Mouse (Mus musculus) heart, embryonic 12.5 days (tissue): ENCODE results near the gene Gdf5. TPM values are rescaled to one million over a fixed set of nuclear protein-coding genes. Genes with fewer than 3 reads are reported as not detected.
"Not testable (repeated sequence)": the region's sequence is repeated elsewhere in the genome, so short reads cannot be mapped to it uniquely, and the experiment has no call there.

Source experiments
- ATAC-seq: fragments of 200-750 bp; cut with Nextera tagmentation; 2 replicates; pipeline ENCODE4 v1.8.0; 2017; ENCODE audit warnings: moderate TSS enrichment, moderate library complexity; ENCODE audit not compliant: insufficient number of reproducible peaks, low FRiP score
- H3K27ac ChIP-seq: fragments of 300-500 bp; sonication (generic); 2 replicates; pipeline ENCODE4 v1.5.1; 2016; ENCODE audit warnings: mild to moderate bottlenecking, moderate library complexity; ENCODE audit not compliant: poor library complexity, severe bottlenecking
- H3K27me3 ChIP-seq: fragments of 300-500 bp; sonication (generic); replicated peaks from 2 replicates; pipeline ENCODE4 v1.6.1; 2016; ENCODE audit warnings: mild to moderate bottlenecking, moderate library complexity
- H3K36me3 ChIP-seq: fragments of 300-500 bp; sonication (generic); 2 replicates; pipeline ENCODE4 v1.6.1; 2016; ENCODE audit warnings: mild to moderate bottlenecking, moderate library complexity
- H3K4me1 ChIP-seq: fragments of 300-500 bp; sonication (generic); replicated peaks from 2 replicates; pipeline ENCODE4 v1.6.1; 2016; ENCODE audit warnings: mild to moderate bottlenecking
- H3K4me2 ChIP-seq: fragments of 300-500 bp; sonication (generic); 2 replicates; pipeline ENCODE4 v1.6.1; 2016; ENCODE audit warnings: mild to moderate bottlenecking, moderate library complexity
- H3K4me3 ChIP-seq: fragments of 300-500 bp; sonication (generic); 2 replicates; pipeline ENCODE4 v1.5.1; 2016; ENCODE audit warnings: mild to moderate bottlenecking
- H3K9ac ChIP-seq: fragments of 300-500 bp; sonication (generic); 2 replicates; pipeline ENCODE4 v1.6.1; 2016; ENCODE audit warnings: mild to moderate bottlenecking, moderate library complexity
- H3K9me3 ChIP-seq: fragments of 300-500 bp; sonication (generic); replicated peaks from 2 replicates; pipeline ENCODE4 v1.6.1; 2016; ENCODE audit warnings: mild to moderate bottlenecking, moderate library complexity
- WGBS: fragments of 180-500 bp; shearing (Covaris S2); methylation state at CpG from one replicate; pipeline ENCODE4 v1.1.7; 2016; 5-methylcytosine and 5-hydroxymethylcytosine counted together
- polyA plus RNA-seq: library from polyadenylated mRNA; unstranded; fragments of >200 nt; fragmentation: Nextera tagmentation; extraction: Ambion mirVana; gene quantifications from 2 replicates; pipeline ENCODE4 v1.2.1, GENCODE M21; 2016

Gdf5 gene
- polyA plus RNA-seq, 1 experiment from 2014 or later, result 0.42 TPM

DNA sequence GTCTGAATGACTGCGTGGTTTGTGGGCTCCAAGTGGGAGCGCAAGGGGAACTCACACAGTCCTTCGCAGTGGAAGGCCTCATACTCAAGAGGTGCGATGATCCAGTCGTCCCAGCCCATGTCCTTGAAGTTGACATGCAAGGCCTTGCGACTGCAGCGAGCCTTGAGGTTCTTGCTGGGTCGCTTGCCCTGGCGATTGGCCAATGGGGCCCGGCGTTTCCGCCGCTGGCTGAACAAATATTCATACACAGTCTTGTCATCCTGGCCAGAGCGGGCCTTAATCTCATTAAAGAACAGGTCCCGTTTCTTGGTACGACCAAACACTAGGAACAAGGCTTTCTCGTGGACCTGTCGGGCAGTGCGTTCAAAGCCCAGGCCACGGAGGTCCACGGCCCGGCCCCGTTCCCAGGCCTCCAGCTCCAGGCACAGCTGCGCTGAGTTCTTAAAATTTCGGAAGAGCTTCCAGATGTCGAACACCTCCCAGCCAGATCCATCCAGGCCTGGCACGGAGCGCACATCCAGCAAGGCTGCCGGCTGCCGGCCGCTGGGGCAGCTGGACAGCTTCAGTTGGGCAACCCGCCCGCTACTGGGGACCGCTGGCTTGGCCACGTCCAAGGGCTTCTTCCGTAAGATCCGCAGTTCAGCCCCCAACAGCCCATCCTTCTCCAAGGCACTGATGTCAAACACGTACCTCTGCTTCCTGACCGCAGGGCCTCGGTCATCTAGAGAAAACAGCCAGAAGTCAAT, 3.3 kb downstream of the Gdf5 start:
- Histone ChIP-seq H3K4me3 (no peak overlapping the region), H3K4me2 (no peak overlapping the region), H3K36me3 (no peaks in the 10 kb centered on the region), H3K9me3 (no peaks in the 10 kb centered on the region), H3K9ac (no peak overlapping the region), H3K27ac (no peak overlapping the region), H3K4me1 (peaks cover 17% of the 10 kb centered on the region), H3K27me3 (peaks cover 15% of the 10 kb centered on the region; the same call in 1 of the 2 replicates)
- no peak for ATAC-seq
- 87% methylated on average over 40 of the region's 40 CpGs for WGBS

GRCm38 (mm10) chr2:155940681-155941080, 4.5 kb downstream of the Gdf5 start, which contains the start of gene Gm15557:
Gene Gm15557, plus strand, starts transcription at chr2:155940728.
- H3K4me2 ChIP-seq, result no peak within 1 kb of the TSS
- no peaks in the 10 kb centered on the region for H3K9me3 ChIP-seq
- no peak within 1 kb of the TSS for H3K27ac ChIP-seq
- no peak within 1 kb of the TSS for H3K9ac ChIP-seq
- H3K27me3 ChIP-seq, result 0 out of 2 replicates have a peak, but pooled peaks cover 14% of the 10 kb centered on the region
- H3K4me1 ChIP-seq, result peaks cover 17% of the 10 kb centered on the region
- ATAC-seq, result no peak
- WGBS, result 83% methylated on average over 3 of the region's 3 CpGs
- H3K36me3 ChIP-seq, result no peaks in the 10 kb centered on the region
- H3K4me3 ChIP-seq, result no peak within 1 kb of the TSS

DNA sequence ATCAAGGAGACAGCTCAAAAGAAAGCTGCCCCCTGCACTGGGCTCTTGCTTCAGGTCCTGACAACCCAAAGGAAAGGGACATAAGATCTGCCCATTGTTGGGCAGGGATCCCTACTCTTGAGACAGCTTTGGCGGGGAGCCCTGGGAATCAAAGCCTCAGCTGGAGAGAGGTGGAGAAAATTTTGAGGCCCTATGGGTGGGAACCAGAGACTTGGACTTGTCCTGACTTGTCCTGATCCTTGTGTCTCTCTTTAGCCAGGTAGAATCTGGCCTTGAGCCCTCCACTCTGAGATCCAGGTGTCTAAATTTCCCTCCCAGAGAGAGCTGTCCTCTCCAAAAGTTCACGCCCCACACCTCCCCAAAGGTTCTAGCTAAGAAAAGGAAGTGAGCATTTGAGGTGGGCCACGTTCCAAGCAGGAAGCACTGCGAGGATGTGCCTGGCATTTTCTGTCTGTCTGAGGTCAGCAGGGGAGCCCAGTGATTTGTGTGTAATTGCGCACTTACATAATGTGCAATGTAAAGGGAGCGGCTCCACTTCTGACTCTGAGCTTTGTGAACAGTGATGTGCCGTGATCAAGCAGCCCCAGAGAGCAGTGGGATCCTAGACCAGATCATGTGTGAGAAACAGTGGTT, 5.2 kb downstream of the Gdf5 start:
- H3K4me3 ChIP-seq, result no peak overlapping the region
- H3K27me3 ChIP-seq, result 0 out of 2 replicates have a peak, but pooled peaks cover 14% of the 10 kb centered on the region
- no peak for ATAC-seq
- no peak overlapping the region for H3K9ac ChIP-seq
- no peak overlapping the region for H3K27ac ChIP-seq
- H3K4me2 ChIP-seq, result no peak overlapping the region
- H3K9me3 ChIP-seq, result no peaks in the 10 kb centered on the region
- 67% methylated on average over 7 of the region's 7 CpGs for WGBS
- no peaks in the 10 kb centered on the region for H3K36me3 ChIP-seq
- peaks cover 16% of the 10 kb centered on the region for H3K4me1 ChIP-seq

GRCm38 (mm10) chr2:155929531-155930442, 15.4 kb downstream of the Gdf5 start, which contains the start of gene Uqcc1:
Gene Uqcc1, minus strand, starts transcription at chr2:155930310.
- Histone ChIP-seq H3K9me3 (0 out of 2 replicates have a peak, but pooled peaks cover 3% of the 10 kb centered on the region), H3K4me2 (peak within 1 kb of the TSS; percentile 76), H3K27me3 (no peaks in the 10 kb centered on the region), H3K36me3 (peaks cover 12% of the 10 kb centered on the region), H3K9ac (peak within 1 kb of the TSS; percentile 70), H3K4me3 (peak within 1 kb of the TSS; percentile 75), H3K4me1 (peaks cover 14% of the 10 kb centered on the region), H3K27ac (peak within 1 kb of the TSS; percentile 89)
- peak; percentile 89 for ATAC-seq
- under 1% methylated on average over 38 of the region's 38 CpGs for WGBS

DNA sequence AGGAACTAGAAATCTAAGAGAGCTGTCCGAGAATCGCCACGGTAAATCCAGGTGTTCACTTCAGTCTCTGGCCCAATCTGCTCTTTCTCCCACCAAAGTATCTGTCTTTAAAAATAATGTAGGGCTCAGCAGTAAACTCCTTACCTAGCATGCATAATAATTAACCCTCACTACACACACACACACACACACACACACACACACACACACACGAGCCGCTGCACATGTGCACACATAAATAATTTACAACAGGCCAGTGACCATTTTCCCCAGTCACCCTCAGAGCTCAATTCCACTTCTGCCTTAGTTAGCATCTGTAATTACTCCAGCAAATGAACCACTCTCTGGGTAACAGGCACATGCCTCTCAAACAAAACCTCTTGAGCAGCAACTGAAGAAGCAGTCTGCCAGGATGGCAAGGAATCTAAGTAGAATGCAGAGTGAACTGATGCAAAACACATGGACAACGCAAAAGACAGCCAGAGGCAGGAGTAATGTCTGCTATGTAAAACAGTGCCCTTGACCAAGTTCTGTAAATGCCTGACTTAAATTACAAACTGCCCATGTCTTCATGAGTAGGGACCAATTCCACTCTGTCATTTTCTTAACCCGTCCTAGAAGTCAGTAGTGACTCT, 16.3 kb downstream of the Gdf5 start:
- Histone ChIP-seq H3K9me3 (0 out of 2 replicates have a peak, but pooled peaks cover 3% of the 10 kb centered on the region), H3K4me3 (peak overlapping the region; percentile 75), H3K9ac (peak overlapping the region; percentile 70), H3K27ac (0 out of 2 replicates have a peak overlapping the region, but pooled peaks have one; percentile 89), H3K36me3 (peaks cover 21% of the 10 kb centered on the region), H3K4me2 (peak overlapping the region; percentile 76), H3K4me1 (peaks cover 14% of the 10 kb centered on the region), H3K27me3 (no peaks in the 10 kb centered on the region)
- ATAC-seq, result no peak
- 79% methylated on average over 7 of the region's 7 CpGs for WGBS

DNA sequence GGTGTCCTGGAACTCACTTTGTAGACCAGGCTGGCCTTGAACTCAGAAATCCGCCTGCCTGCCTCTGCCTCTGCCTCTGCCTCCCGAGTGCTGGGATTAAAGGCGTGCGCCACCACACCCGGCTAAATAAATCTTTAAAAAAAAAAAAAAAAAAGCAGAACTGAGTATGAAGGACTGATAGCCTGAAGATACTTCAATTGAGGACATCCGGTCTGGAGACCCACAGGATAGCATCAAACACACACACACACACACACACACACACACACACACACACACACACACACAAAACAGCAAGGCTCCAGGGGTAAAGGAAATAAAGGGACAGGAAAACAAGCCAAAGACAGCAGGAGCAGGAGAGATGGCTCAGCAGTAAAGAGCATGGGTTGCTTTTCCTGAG, 20.0 kb downstream of the Gdf5 start:
- H3K4me3 ChIP-seq, H3K9ac ChIP-seq, H3K4me1 ChIP-seq, H3K27ac ChIP-seq, ATAC-seq, H3K27me3 ChIP-seq, H3K9me3 ChIP-seq, H3K4me2 ChIP-seq: not testable (repeated sequence)
- H3K36me3 ChIP-seq, result peaks cover 37% of the 10 kb centered on the region
- 81% methylated on average over 5 of the region's 6 CpGs for WGBS

DNA sequence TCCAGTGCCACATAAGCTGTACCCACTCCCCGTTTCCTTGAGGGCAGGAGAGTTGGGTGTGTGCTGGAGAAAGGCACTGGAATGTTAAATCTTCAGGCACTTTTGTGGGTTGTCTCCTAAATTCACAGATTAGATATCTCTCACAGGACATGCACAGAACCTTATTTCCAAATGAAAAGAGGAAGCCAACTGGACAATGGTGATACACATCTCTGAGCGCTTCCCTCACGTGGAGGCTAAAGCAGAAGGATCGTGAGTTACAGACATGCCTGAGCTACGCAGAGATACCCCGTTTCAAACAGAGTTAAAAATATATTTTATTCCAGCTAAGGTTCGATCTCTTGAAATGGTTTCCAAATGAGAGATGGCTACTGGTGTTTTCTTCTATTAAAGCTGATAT, 22.0 kb downstream of the Gdf5 start:
- Histone ChIP-seq H3K4me2 (no peak overlapping the region), H3K9ac (no peak overlapping the region), H3K9me3 (0 out of 2 replicates have a peak, but pooled peaks cover 3% of the 10 kb centered on the region), H3K27me3 (no peaks in the 10 kb centered on the region), H3K4me1 (peaks cover 3% of the 10 kb centered on the region; the same call in 1 of the 2 replicates), H3K4me3 (no peak overlapping the region), H3K27ac (no peak overlapping the region), H3K36me3 (peaks cover 45% of the 10 kb centered on the region)
- 94% methylated on average over 7 of the region's 7 CpGs for WGBS
- ATAC-seq, result no peak

DNA sequence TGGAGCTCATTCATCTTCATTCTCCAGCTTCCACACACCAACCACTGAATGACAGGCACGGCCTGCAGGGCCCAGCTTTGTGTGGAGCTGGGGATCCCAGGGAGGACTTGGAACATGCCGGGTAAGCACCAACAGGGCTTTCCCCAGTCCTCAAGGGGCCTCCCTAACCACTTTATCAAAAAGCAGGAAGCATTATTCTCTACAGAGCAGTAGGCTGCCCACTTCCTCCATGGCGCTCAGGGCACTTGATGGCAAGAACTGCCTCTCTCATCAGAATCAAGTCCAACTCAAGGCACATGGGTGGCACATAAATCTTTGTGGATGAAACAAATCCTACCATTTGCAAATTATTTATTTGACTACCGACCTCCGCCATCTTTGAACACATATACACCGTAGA, 30.5 kb downstream of the Gdf5 start:
- ATAC-seq, result no peak
- Histone ChIP-seq H3K27me3 (no peaks in the 10 kb centered on the region), H3K9ac (no peak overlapping the region), H3K4me1 (no peaks in the 10 kb centered on the region), H3K27ac (no peak overlapping the region), H3K36me3 (peaks cover 52% of the 10 kb centered on the region), H3K9me3 (no peaks in the 10 kb centered on the region), H3K4me2 (no peak overlapping the region), H3K4me3 (no peak overlapping the region)
- 89% methylated on average over 6 of the region's 6 CpGs for WGBS

DNA sequence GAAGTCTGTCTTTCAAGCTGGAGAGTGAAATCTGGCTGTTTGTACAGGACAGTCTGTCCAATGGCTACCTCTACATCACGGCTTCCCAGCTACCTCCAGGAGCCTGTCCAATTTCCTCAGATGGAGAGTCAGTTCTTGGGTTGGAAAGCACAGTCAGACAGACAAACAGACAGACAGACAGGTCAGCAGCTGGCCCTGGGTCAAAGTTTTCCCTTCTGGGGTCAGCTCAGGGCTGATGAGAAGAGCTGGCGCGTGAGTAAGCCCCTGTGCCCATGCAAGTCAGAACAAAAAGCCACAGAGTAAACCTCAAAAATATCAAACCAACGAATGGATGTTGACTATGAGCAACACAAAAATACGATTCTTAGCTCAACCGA, 41.5 kb downstream of the Gdf5 start:
- Histone ChIP-seq H3K27ac (no peak overlapping the region), H3K4me1 (no peaks in the 10 kb centered on the region), H3K36me3 (peaks cover 59% of the 10 kb centered on the region), H3K4me3 (no peak overlapping the region), H3K9ac (no peak overlapping the region), H3K27me3 (no peaks in the 10 kb centered on the region), H3K9me3 (no peaks in the 10 kb centered on the region), H3K4me2 (no peak overlapping the region)
- 93% methylated on average over 6 of the region's 6 CpGs for WGBS
- ATAC-seq, result no peak

- no peaks in the 10 kb centered on the region for H3K9me3 ChIP-seq
- peaks cover 59% of the 10 kb centered on the region for H3K36me3 ChIP-seq
- WGBS, result 76% methylated on average over 16 of the region's 16 CpGs
Measured at GRCm38 (mm10) chr2:155902989-155903631, 42.1 kb downstream of the Gdf5 start.

More at GRCm38 (mm10) chr2:155902989-155903631, 42.1 kb downstream of the Gdf5 start:
- H3K27me3 ChIP-seq, result no peaks in the 10 kb centered on the region
- no peaks in the 10 kb centered on the region for H3K4me1 ChIP-seq
- no peak overlapping the region for H3K9ac ChIP-seq
- no peak overlapping the region for H3K4me2 ChIP-seq
- H3K27ac ChIP-seq, result no peak overlapping the region
- no peak overlapping the region for H3K4me3 ChIP-seq
- ATAC-seq, result no peak
